Mouse (Mus musculus): Measurements from ENCODE around the gene Sv2b.

GRCm38 (mm10) chr7:75222704-75223431 is 86.2 kb downstream of the Sv2b start:
- TF ChIP-seq CTCF (conservative IDR thresholded peaks at IDR 0.05; ENCODE audit: insufficient read depth, insufficient read length, low read depth, low read length): no peak
- no peak for TF ChIP-seq POLR2A (IDR thresholded peaks at IDR 0.05; ENCODE audit: low read depth, low read length)
